Mouse (Mus musculus): Measurements from ENCODE around the gene Plcd1. TPM values are rescaled to one million over a fixed set of nuclear protein-coding genes. Genes with fewer than 3 reads are reported as not detected.

Gene Plcd1
- total and polyA plus RNA-seq, 2 experiments: 0.37 to 0.93 TPM

DNA sequence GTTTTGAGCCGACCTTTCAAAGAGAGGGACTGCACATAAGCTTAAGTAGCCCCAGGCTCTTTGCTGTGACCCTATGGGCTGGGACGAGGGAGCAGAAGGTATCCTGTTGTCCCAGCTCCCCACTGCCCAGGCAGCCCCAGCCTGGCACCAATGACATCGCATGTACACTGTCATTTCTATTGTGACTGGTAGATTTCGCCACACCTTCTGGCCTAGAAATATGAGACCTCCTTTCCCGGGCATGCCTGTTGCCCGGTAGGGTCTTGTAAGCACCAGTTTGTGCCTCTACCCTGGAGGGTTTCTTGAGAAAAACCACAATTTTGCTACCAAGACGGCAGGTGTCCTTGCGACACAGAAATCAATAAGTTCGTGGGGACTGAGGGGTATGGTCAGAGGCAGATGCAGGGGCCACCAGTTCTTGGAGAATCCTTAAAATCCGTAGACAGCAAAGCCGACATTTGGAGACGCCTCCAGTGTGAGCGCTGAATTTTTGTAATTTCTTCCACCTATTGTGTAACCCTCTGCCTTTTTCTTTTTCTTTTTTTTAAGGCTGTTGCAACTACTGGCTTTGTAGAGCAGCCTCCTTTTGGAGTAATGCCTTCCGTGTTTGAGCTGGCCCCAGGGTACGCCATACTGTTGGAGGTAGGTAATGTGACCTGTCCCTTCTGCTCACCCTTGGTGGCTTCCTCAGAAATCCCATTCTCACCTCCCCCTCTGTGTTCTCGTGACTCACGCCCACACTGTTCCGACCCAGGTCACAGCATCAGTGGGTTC, 29.5 kb upstream of the Plcd1 start:
- H3K4me3 ChIP-seq (ENCODE audit: insufficient read depth, low read depth, low read length): no peak overlapping the region
- H3K4me1 ChIP-seq (ENCODE audit: control insufficient read depth, insufficient read depth, low read length): no peaks in the 10 kb centered on the region
- no peak overlapping the region for H3K9ac ChIP-seq (ENCODE audit: low read depth, low read length)
- 84% methylated on average over 18 of the region's 18 CpGs for whole genome bisulfite sequencing
- no peak for TF ChIP-seq CTCF (IDR thresholded peaks at IDR 0.05; ENCODE audit: low read depth, low read length)
- no peak for TF ChIP-seq POLR2A (IDR thresholded peaks at IDR 0.05; ENCODE audit: extremely low read depth, insufficient read depth, low read length)
- DNase-seq (ENCODE audit: extremely low read depth, low read depth, low spot score): no peak
- no peaks in the 10 kb centered on the region for H3K36me3 ChIP-seq (ENCODE audit: control insufficient read depth, insufficient read depth, low read length)
- no peaks in the 10 kb centered on the region for H3K79me2 ChIP-seq (ENCODE audit: control insufficient read depth, insufficient read depth, low read length)
- no peak overlapping the region for H3K27ac ChIP-seq (replicated peaks; ENCODE audit: insufficient read depth, low read depth, low read length)
- H3K27me3 ChIP-seq (ENCODE audit: control insufficient read depth, insufficient read depth, low read length): no peaks in the 10 kb centered on the region

DNA sequence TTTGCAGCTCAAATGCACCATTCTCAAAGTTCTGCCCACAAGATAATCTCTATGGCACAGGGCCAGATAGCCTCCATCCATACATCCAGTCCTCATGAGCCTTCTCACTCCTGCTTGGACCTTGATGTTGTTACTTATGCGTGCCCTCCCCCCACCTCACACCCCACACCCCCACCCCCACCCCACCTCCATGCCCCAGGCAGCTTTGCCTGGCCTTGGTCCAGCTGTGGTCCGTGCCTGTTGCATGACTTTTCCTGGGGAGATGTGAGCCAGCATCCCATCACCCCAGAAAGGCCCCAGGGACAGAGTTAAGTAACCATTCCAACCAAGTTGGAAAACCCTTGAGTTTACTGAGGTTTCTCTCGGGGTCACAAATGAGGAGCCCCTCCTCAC, 26.9 kb upstream of the Plcd1 start:
- no peak for DNase-seq (ENCODE audit: extremely low read depth, low read depth, low spot score)
- H3K27me3 ChIP-seq (ENCODE audit: control insufficient read depth, insufficient read depth, low read length): no peaks in the 10 kb centered on the region
- no peak overlapping the region for H3K27ac ChIP-seq (replicated peaks; ENCODE audit: insufficient read depth, low read depth, low read length)
- H3K9ac ChIP-seq (ENCODE audit: low read depth, low read length): no peak overlapping the region
- no peak overlapping the region for H3K4me3 ChIP-seq (ENCODE audit: insufficient read depth, low read depth, low read length)
- no peak for TF ChIP-seq CTCF (IDR thresholded peaks at IDR 0.05; ENCODE audit: low read depth, low read length)
- H3K36me3 ChIP-seq (ENCODE audit: control insufficient read depth, insufficient read depth, low read length): no peaks in the 10 kb centered on the region
- 93% methylated on average over 3 of the region's 3 CpGs for WGBS
- H3K4me1 ChIP-seq (ENCODE audit: control insufficient read depth, insufficient read depth, low read length): no peaks in the 10 kb centered on the region
- no peaks in the 10 kb centered on the region for H3K79me2 ChIP-seq (ENCODE audit: control insufficient read depth, insufficient read depth, low read length)

DNA sequence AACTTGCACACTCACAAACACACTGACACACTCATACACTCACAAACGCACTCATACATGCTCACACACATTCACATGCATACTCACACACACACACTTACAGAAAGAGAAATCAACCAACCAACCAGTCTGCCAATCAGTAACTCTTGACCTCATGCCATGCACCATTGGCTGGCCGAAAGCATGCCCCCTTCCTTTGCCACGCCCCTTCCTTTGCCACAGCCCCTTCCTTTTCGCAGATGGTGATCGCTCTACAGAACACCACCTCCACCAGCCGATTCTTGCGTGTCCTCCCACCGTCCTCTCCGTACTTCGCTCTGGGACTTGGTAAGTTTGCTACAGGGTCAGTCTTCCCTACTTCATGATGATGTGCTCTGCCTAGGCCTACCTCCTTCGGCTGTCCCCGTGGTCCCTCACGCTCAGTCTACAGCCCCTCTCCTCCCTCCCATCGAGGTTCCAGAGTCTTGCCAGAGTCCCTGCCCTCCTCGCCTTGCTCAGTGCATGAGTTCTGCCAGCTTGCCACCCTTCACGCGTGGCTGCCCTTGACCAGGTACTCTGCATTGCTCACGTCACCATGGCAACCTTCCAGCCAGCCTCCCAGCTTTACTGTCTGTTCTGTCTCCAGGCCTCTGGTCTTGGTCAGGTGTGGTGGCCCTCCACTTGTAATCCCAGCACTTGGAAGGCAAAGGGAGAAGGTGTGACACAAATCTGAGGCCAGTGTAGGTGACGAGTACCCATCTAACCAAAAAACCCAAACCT, 26.3 kb upstream of the Plcd1 start:
- H3K9ac ChIP-seq (ENCODE audit: low read depth, low read length): no peak overlapping the region
- H3K4me3 ChIP-seq (ENCODE audit: insufficient read depth, low read depth, low read length): no peak overlapping the region
- TF ChIP-seq POLR2A (IDR thresholded peaks at IDR 0.05; ENCODE audit: extremely low read depth, insufficient read depth, low read length) (no peak), CTCF (IDR thresholded peaks at IDR 0.05; ENCODE audit: low read depth, low read length) (no peak)
- H3K4me1 ChIP-seq (ENCODE audit: control insufficient read depth, insufficient read depth, low read length): no peaks in the 10 kb centered on the region
- WGBS: 88% methylated on average over 19 of the region's 19 CpGs
- no peak overlapping the region for H3K27ac ChIP-seq (replicated peaks; ENCODE audit: insufficient read depth, low read depth, low read length)
- no peak for DNase-seq (ENCODE audit: extremely low read depth, low read depth, low spot score)
- H3K36me3 ChIP-seq (ENCODE audit: control insufficient read depth, insufficient read depth, low read length): no peaks in the 10 kb centered on the region
- H3K27me3 ChIP-seq (ENCODE audit: control insufficient read depth, insufficient read depth, low read length): no peaks in the 10 kb centered on the region
- no peaks in the 10 kb centered on the region for H3K79me2 ChIP-seq (ENCODE audit: control insufficient read depth, insufficient read depth, low read length)

DNA sequence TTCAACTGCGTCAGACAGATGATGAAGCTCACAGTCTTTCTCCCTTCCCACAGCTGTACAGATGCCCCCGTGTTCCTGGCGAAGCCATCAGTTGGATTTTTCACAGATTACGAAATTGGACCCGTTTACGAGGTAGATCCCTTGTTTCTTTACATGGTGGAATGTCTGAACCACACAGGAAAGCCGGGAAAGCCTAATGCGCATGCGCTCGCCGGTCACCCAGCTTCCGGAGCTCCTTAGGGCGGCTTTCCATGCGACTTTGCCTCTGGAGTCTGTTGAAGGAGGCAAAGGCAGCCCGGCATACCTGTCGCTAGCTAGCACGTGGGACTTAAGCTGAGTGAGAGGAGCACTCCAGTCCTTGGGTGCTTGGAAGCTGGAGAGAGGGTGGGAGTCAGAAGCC, 21.6 kb upstream of the Plcd1 start:
- no peak for TF ChIP-seq POLR2A (IDR thresholded peaks at IDR 0.05; ENCODE audit: extremely low read depth, insufficient read depth, low read length)
- no peak for TF ChIP-seq CTCF (IDR thresholded peaks at IDR 0.05; ENCODE audit: low read depth, low read length)
- no peak overlapping the region for H3K27ac ChIP-seq (replicated peaks; ENCODE audit: insufficient read depth, low read depth, low read length)
- 88% methylated on average over 17 of the region's 17 CpGs for WGBS
- H3K9ac ChIP-seq (ENCODE audit: low read depth, low read length): no peak overlapping the region
- no peak overlapping the region for H3K4me3 ChIP-seq (ENCODE audit: insufficient read depth, low read depth, low read length)
- no peaks in the 10 kb centered on the region for H3K79me2 ChIP-seq (ENCODE audit: control insufficient read depth, insufficient read depth, low read length)
- H3K36me3 ChIP-seq (ENCODE audit: control insufficient read depth, insufficient read depth, low read length): no peaks in the 10 kb centered on the region
- no peak for DNase-seq (ENCODE audit: extremely low read depth, low read depth, low spot score)
- H3K27me3 ChIP-seq (ENCODE audit: control insufficient read depth, insufficient read depth, low read length): no peaks in the 10 kb centered on the region
- no peaks in the 10 kb centered on the region for H3K4me1 ChIP-seq (ENCODE audit: control insufficient read depth, insufficient read depth, low read length)

- WGBS: 50% methylated on average over 3 of the region's 3 CpGs
- Histone ChIP-seq H3K27me3 (ENCODE audit: control insufficient read depth, insufficient read depth, low read length) (no peaks in the 10 kb centered on the region), H3K4me1 (ENCODE audit: control insufficient read depth, insufficient read depth, low read length) (no peaks in the 10 kb centered on the region), H3K9ac (ENCODE audit: low read depth, low read length) (no peak overlapping the region), H3K27ac (replicated peaks; ENCODE audit: insufficient read depth, low read depth, low read length) (no peak overlapping the region), H3K36me3 (ENCODE audit: control insufficient read depth, insufficient read depth, low read length) (no peaks in the 10 kb centered on the region), H3K79me2 (ENCODE audit: control insufficient read depth, insufficient read depth, low read length) (no peaks in the 10 kb centered on the region), H3K4me3 (ENCODE audit: insufficient read depth, low read depth, low read length) (no peak overlapping the region)
- no peak for DNase-seq (ENCODE audit: extremely low read depth, low read depth, low spot score)
- TF ChIP-seq CTCF (IDR thresholded peaks at IDR 0.05; ENCODE audit: low read depth, low read length) (no peak), POLR2A (IDR thresholded peaks at IDR 0.05; ENCODE audit: extremely low read depth, insufficient read depth, low read length) (no peak)
Observed at GRCm38 (mm10) chr9:119110640-119111039, 17.3 kb upstream of the Plcd1 start.

Measured in liver, adult 2 months (tissue).